Mouse (Mus musculus): ENCODE measurements around the gene Prkar1a. TPM values are rescaled to one million over a fixed set of nuclear protein-coding genes. Genes with fewer than 3 reads are reported as not detected.
"Not testable (repeated sequence)": the region's sequence is repeated elsewhere in the genome, so short reads cannot be mapped to it uniquely, and the experiment has no call there.

Gene Prkar1a
- polyA plus RNA-seq, 1 experiment from 2014 or later: 538 TPM

DNA sequence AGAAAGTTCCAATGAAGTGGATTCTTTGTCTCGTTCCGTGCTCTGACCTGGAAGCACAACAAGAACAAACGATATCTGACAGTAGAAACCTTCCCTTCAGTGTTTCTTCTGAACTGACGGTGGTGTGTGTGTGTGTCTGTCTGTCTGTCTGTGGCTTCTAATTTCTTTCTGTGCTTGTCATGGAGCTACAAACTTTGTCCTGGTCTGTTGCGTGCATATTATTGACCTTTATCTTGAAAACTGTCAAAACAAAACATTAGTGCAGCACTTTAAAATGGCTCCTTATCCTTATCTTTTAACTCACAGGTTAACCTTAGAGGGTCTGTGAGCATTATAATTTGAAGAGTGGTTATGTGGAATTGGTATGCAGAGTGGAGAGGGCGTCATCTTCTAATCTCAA lies 3.3 kb downstream of the Prkar1a start:
- no peak overlapping the region for H3K27ac ChIP-seq (ENCODE audit: low read length)
- H3K9me3 ChIP-seq (replicated peaks; ENCODE audit: control insufficient read depth, low read length, poor library complexity, severe bottlenecking): no peaks in the 10 kb centered on the region
- H3K9ac ChIP-seq (ENCODE audit: low read depth, low read length): peak overlapping the region; percentile 97
- WGBS: 57% methylated on average over 6 of the region's 6 CpGs
- H3K27me3 ChIP-seq (ENCODE audit: control insufficient read depth, insufficient read depth, low read depth, low read length): no peaks in the 10 kb centered on the region
- peaks cover 43% of the 10 kb centered on the region for H3K4me1 ChIP-seq (ENCODE audit: control insufficient read depth, insufficient read depth, low read length)
- peak overlapping the region; percentile 98 for H3K4me2 ChIP-seq (ENCODE audit: low read length)
- ATAC-seq: no peak
- 0 out of 2 replicates have a peak, but pooled peaks cover 9% of the 10 kb centered on the region for H3K36me3 ChIP-seq (ENCODE audit: control insufficient read depth, insufficient read depth, low read length)
- H3K4me3 ChIP-seq (ENCODE audit: low read depth, low read length): peak overlapping the region; percentile 95

DNA sequence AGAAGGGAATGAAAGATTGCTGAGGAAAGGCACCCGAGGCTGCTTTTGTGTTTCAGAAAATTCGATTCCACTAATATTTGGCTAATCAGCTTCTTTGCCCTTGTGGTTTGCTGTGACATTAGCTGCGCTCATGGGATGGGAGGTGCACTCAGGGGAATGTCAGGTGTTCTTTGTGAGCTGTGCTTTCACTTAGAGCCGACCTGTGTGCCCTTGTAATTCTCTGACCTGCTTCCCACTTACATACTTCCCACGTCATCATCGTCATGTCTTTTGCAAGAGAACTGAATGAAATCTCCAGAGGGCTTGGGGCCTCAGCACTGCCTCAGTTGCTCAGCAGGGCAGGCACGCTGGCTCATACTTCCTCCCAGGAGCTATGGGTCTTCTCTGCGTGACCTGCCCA lies 4.0 kb downstream of the Prkar1a start:
- ATAC-seq: no peak
- Histone ChIP-seq H3K4me3 (ENCODE audit: low read depth, low read length) (no peak overlapping the region), H3K9ac (ENCODE audit: low read depth, low read length) (peak overlapping the region; percentile 4; the same call in 1 of the 2 replicates), H3K36me3 (ENCODE audit: control insufficient read depth, insufficient read depth, low read length) (0 out of 2 replicates have a peak, but pooled peaks cover 9% of the 10 kb centered on the region), H3K27me3 (ENCODE audit: control insufficient read depth, insufficient read depth, low read depth, low read length) (no peaks in the 10 kb centered on the region), H3K9me3 (replicated peaks; ENCODE audit: control insufficient read depth, low read length, poor library complexity, severe bottlenecking) (no peaks in the 10 kb centered on the region), H3K4me2 (ENCODE audit: low read length) (peak overlapping the region; percentile 98), H3K27ac (ENCODE audit: low read length) (no peak overlapping the region), H3K4me1 (ENCODE audit: control insufficient read depth, insufficient read depth, low read length) (peaks cover 39% of the 10 kb centered on the region)
- WGBS: 65% methylated on average over 8 of the region's 8 CpGs

DNA sequence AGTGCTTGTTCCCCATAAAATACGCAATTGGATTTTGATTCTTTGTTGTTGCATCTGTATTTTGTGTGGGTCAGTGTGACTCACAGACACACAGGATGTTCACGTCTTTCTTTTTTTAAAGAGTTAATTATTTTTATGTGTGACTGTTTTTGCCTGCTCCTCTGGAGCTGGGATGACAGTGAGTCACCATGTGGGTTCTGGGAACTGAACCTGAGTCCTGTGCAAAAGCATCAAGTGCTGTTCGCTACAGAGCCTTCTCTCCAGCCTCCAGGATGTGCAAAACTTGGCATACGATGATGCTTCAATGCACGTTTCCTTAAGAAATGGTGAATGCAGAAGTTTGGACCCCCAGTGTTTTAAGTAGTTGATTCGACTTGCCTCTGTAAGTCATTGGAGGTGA lies 5.4 kb downstream of the Prkar1a start:
- Histone ChIP-seq H3K9ac (ENCODE audit: low read depth, low read length) (no peak overlapping the region), H3K36me3 (ENCODE audit: control insufficient read depth, insufficient read depth, low read length) (0 out of 2 replicates have a peak, but pooled peaks cover 9% of the 10 kb centered on the region), H3K9me3 (replicated peaks; ENCODE audit: control insufficient read depth, low read length, poor library complexity, severe bottlenecking) (no peaks in the 10 kb centered on the region), H3K4me3 (ENCODE audit: low read depth, low read length) (no peak overlapping the region), H3K4me1 (ENCODE audit: control insufficient read depth, insufficient read depth, low read length) (peaks cover 28% of the 10 kb centered on the region), H3K4me2 (ENCODE audit: low read length) (no peak overlapping the region), H3K27me3 (ENCODE audit: control insufficient read depth, insufficient read depth, low read depth, low read length) (no peaks in the 10 kb centered on the region), H3K27ac (ENCODE audit: low read length) (no peak overlapping the region)
- no peak for ATAC-seq
- WGBS: 90% methylated on average over 6 of the region's 6 CpGs

DNA sequence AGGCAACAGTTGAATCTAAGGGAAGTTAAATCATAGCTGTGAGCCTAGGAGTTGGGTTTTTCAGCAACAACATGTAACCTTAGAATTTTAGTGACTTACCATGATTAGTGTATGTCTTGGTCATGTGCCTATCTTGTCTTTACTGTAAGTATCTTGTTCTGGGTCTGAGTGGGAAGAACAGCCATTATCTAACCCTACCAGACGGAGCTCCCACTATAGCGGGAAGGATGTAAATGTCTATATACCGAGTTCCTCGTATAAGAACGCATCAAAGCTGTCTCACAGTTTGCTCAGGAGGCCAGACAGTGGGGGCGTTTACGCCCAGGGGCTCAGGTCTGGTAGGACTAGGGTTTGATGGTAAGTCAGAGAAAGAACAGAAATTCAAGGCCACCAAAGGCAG lies 7.0 kb downstream of the Prkar1a start:
- peaks cover 28% of the 10 kb centered on the region for H3K4me1 ChIP-seq (ENCODE audit: control insufficient read depth, insufficient read depth, low read length)
- no peak overlapping the region for H3K4me3 ChIP-seq (ENCODE audit: low read depth, low read length)
- H3K4me2 ChIP-seq (ENCODE audit: low read length): no peak overlapping the region
- no peak overlapping the region for H3K9ac ChIP-seq (ENCODE audit: low read depth, low read length)
- no peak for ATAC-seq
- WGBS: 92% methylated on average over 7 of the region's 7 CpGs
- H3K27ac ChIP-seq (ENCODE audit: low read length): no peak overlapping the region
- H3K27me3 ChIP-seq (ENCODE audit: control insufficient read depth, insufficient read depth, low read depth, low read length): no peaks in the 10 kb centered on the region
- no peaks in the 10 kb centered on the region for H3K9me3 ChIP-seq (replicated peaks; ENCODE audit: control insufficient read depth, low read length, poor library complexity, severe bottlenecking)
- H3K36me3 ChIP-seq (ENCODE audit: control insufficient read depth, insufficient read depth, low read length): peaks cover 22% of the 10 kb centered on the region

DNA sequence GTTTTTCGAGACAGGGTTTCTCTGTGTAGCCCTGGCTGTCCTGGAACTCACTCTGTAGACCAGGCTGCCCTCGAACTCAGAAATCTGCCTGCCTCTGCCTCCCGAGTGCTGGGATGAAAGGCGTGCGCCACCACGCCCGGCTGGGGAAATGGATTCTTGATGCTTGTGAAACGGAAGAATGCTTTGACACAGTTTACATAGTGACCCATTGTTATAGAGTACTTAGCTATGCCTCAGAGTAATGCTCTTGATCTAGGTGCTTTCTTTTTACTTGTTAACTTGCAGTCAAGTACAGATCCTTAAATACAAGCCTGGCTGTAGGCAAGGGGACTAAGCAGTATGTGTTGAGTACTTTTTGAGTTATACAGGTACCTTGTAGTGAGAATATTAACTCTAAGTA lies 11.3 kb downstream of the Prkar1a start:
- H3K9me3 ChIP-seq (replicated peaks; ENCODE audit: control insufficient read depth, low read length, poor library complexity, severe bottlenecking); H3K27ac ChIP-seq (ENCODE audit: low read length); ATAC-seq; H3K9ac ChIP-seq (ENCODE audit: low read depth, low read length); H3K4me3 ChIP-seq (ENCODE audit: low read depth, low read length); H3K27me3 ChIP-seq (ENCODE audit: control insufficient read depth, insufficient read depth, low read depth, low read length); H3K4me1 ChIP-seq (ENCODE audit: control insufficient read depth, insufficient read depth, low read length); H3K4me2 ChIP-seq (ENCODE audit: low read length): not testable (repeated sequence)
- WGBS: 90% methylated on average over 8 of the region's 8 CpGs
- H3K36me3 ChIP-seq (ENCODE audit: control insufficient read depth, insufficient read depth, low read length): peaks cover 41% of the 10 kb centered on the region

DNA sequence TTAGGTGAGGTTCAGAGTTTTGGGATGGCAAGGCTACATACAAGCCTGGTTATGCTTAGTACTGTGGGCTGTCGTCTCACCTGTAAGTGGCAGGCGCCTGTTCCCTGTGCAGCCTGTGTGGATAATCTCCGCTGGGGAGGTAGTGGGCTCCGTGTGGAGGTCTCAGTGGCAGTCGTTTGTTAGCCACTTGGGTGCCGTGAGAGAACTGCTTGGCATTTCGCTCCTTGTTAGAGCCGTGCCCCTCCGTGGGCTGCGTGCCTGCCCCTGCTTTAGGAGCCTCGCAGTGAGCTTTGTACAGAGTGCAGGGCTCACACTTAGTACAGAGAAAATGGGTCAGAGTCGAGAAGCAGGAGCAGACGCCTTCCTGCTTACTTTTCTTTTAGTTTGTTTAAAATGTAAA lies 15.1 kb downstream of the Prkar1a start:
- H3K9ac ChIP-seq (ENCODE audit: low read depth, low read length): no peak overlapping the region
- H3K27ac ChIP-seq (ENCODE audit: low read length): no peak overlapping the region
- H3K36me3 ChIP-seq (ENCODE audit: control insufficient read depth, insufficient read depth, low read length): peaks cover 57% of the 10 kb centered on the region
- H3K9me3 ChIP-seq (replicated peaks; ENCODE audit: control insufficient read depth, low read length, poor library complexity, severe bottlenecking): no peaks in the 10 kb centered on the region
- H3K27me3 ChIP-seq (ENCODE audit: control insufficient read depth, insufficient read depth, low read depth, low read length): no peaks in the 10 kb centered on the region
- WGBS: 92% methylated on average over 13 of the region's 13 CpGs
- no peaks in the 10 kb centered on the region for H3K4me1 ChIP-seq (ENCODE audit: control insufficient read depth, insufficient read depth, low read length)
- ATAC-seq: no peak
- H3K4me3 ChIP-seq (ENCODE audit: low read depth, low read length): no peak overlapping the region
- H3K4me2 ChIP-seq (ENCODE audit: low read length): no peak overlapping the region

DNA sequence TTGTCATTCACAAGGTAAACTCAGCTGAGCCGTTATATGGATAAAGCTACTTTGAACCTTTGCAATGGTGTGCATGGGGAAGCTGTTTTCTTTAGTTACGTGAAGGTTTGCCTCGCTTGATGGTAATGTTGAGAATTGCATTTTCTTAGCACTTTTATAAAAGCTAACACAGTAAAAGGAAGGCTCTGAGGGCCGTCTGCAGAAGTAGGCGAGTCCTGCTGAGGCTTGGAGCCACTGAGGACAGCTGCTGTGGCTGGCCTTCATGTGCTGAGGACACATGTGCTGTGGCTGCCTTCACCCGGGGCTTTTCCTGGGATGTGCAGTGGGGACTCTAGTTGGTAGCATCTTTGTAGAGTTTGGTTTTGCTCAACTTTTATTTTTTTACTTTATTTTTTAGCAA lies 16.2 kb downstream of the Prkar1a start:
- H3K27ac ChIP-seq (ENCODE audit: low read length): no peak overlapping the region
- H3K36me3 ChIP-seq (ENCODE audit: control insufficient read depth, insufficient read depth, low read length): peaks cover 51% of the 10 kb centered on the region
- ATAC-seq: no peak
- no peaks in the 10 kb centered on the region for H3K4me1 ChIP-seq (ENCODE audit: control insufficient read depth, insufficient read depth, low read length)
- no peaks in the 10 kb centered on the region for H3K9me3 ChIP-seq (replicated peaks; ENCODE audit: control insufficient read depth, low read length, poor library complexity, severe bottlenecking)
- no peaks in the 10 kb centered on the region for H3K27me3 ChIP-seq (ENCODE audit: control insufficient read depth, insufficient read depth, low read depth, low read length)
- no peak overlapping the region for H3K9ac ChIP-seq (ENCODE audit: low read depth, low read length)
- 86% methylated on average over 6 of the region's 6 CpGs for WGBS
- H3K4me3 ChIP-seq (ENCODE audit: low read depth, low read length): no peak overlapping the region
- H3K4me2 ChIP-seq (ENCODE audit: low read length): no peak overlapping the region

DNA sequence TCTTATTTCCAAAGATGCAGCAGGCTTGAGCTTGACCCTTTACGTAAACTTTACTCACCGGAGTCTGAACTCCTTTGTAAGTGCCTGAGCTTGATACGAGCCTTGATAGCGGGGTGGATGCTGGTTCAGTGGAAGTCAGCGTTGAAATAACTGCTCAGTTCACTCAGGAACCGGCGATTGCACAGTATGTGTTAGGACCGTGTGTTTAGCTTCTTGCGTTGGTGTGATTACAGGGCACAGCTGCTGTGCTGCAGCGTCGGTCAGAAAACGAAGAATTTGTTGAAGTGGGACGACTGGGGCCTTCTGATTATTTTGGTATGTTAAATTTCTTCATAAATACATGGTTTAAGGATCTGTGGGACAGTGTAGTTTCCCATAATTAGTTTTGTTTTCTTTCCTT lies 17.2 kb downstream of the Prkar1a start:
- Histone ChIP-seq H3K9ac (ENCODE audit: low read depth, low read length) (no peak overlapping the region), H3K27ac (ENCODE audit: low read length) (no peak overlapping the region), H3K4me1 (ENCODE audit: control insufficient read depth, insufficient read depth, low read length) (no peaks in the 10 kb centered on the region), H3K4me2 (ENCODE audit: low read length) (no peak overlapping the region), H3K4me3 (ENCODE audit: low read depth, low read length) (no peak overlapping the region), H3K27me3 (ENCODE audit: control insufficient read depth, insufficient read depth, low read depth, low read length) (no peaks in the 10 kb centered on the region), H3K9me3 (replicated peaks; ENCODE audit: control insufficient read depth, low read length, poor library complexity, severe bottlenecking) (no peaks in the 10 kb centered on the region), H3K36me3 (ENCODE audit: control insufficient read depth, insufficient read depth, low read length) (peaks cover 44% of the 10 kb centered on the region)
- 94% methylated on average over 13 of the region's 13 CpGs for WGBS
- no peak for ATAC-seq

DNA sequence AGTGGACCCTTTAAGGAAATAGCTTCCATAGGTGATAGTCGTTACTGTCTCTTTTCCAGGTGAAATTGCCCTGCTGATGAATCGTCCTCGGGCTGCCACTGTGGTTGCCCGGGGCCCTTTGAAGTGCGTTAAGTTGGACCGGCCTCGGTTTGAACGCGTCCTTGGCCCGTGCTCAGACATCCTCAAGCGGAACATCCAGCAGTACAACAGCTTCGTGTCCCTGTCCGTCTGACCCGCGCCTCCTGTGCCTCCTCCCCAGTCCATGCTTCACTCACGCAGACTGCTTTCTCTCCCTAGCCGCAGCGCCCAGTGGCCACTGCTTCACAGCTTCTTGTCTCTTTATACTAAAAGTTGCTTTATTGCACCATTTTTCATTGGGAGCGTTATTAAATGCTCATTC lies 18.2 kb downstream of the Prkar1a start:
- WGBS: 91% methylated on average over 19 of the region's 19 CpGs
- H3K27me3 ChIP-seq (ENCODE audit: control insufficient read depth, insufficient read depth, low read depth, low read length): no peaks in the 10 kb centered on the region
- no peak for ATAC-seq
- no peaks in the 10 kb centered on the region for H3K9me3 ChIP-seq (replicated peaks; ENCODE audit: control insufficient read depth, low read length, poor library complexity, severe bottlenecking)
- H3K4me3 ChIP-seq (ENCODE audit: low read depth, low read length): no peak overlapping the region
- H3K36me3 ChIP-seq (ENCODE audit: control insufficient read depth, insufficient read depth, low read length): peaks cover 40% of the 10 kb centered on the region
- no peaks in the 10 kb centered on the region for H3K4me1 ChIP-seq (ENCODE audit: control insufficient read depth, insufficient read depth, low read length)
- H3K9ac ChIP-seq (ENCODE audit: low read depth, low read length): no peak overlapping the region
- no peak overlapping the region for H3K27ac ChIP-seq (ENCODE audit: low read length)
- H3K4me2 ChIP-seq (ENCODE audit: low read length): no peak overlapping the region
